Mouse (Mus musculus) hindbrain, embryonic 12.5 days (tissue): ENCODE data around the gene Dqx1. TPM values are rescaled to one million over a fixed set of nuclear protein-coding genes. Genes with fewer than 3 reads are reported as not detected.
A peak's percentile ranks its signal among the peaks of the same experiment; 100 is the strongest.

Experiments used
- ATAC-seq: fragments of 200-750 bp; cut with Nextera tagmentation; 2 replicates; pipeline ENCODE4 v1.8.0; 2017; ENCODE audit warnings: moderate TSS enrichment; ENCODE audit not compliant: low FRiP score
- H3K27ac ChIP-seq: fragments of 300-500 bp; sonication (generic); 2 replicates; pipeline ENCODE4 v1.5.1; 2016; ENCODE audit warnings: mild to moderate bottlenecking
- H3K27me3 ChIP-seq: fragments of 300-500 bp; sonication (generic); 2 replicates; pipeline ENCODE4 v1.6.1; 2016; ENCODE audit warnings: mild to moderate bottlenecking
- H3K36me3 ChIP-seq: fragments of 300-500 bp; sonication (generic); 2 replicates; pipeline ENCODE4 v1.6.1; 2016; ENCODE audit warnings: mild to moderate bottlenecking
- H3K4me1 ChIP-seq: fragments of 300-500 bp; sonication (generic); 2 replicates; pipeline ENCODE4 v1.6.1; 2016
- H3K4me2 ChIP-seq: fragments of 300-500 bp; sonication (generic); replicated peaks from 2 replicates; pipeline ENCODE4 v1.6.1; 2016; ENCODE audit warnings: mild to moderate bottlenecking
- H3K4me3 ChIP-seq: fragments of 300-500 bp; sonication (generic); 2 replicates; pipeline ENCODE4 v1.5.1; 2016; ENCODE audit warnings: mild to moderate bottlenecking
- H3K9ac ChIP-seq: fragments of 300-500 bp; sonication (generic); 2 replicates; pipeline ENCODE4 v1.6.1; 2016; ENCODE audit warnings: mild to moderate bottlenecking, moderate library complexity
- H3K9me3 ChIP-seq: fragments of 300-500 bp; sonication (generic); replicated peaks from 2 replicates; pipeline ENCODE4 v1.6.1; 2016; ENCODE audit warnings: mild to moderate bottlenecking
- WGBS: fragments of 180-500 bp; shearing (Covaris S2); methylation state at CpG from one replicate; pipeline ENCODE4 v1.1.7; 2016; 5-methylcytosine and 5-hydroxymethylcytosine counted together
- microRNA counts: library from miRNA; unstranded; fragments of <30 nt; microRNA quantifications from one replicate; lab custom pipeline; 2017
- microRNA-seq: library from miRNA; unstranded; fragments of <30 nt; microRNA quantifications from one replicate; pipeline ENCODE4, GENCODE M21; 2017
- polyA plus RNA-seq: library from polyadenylated mRNA; unstranded; fragments of >200 nt; fragmentation: Nextera tagmentation; extraction: Ambion mirVana; gene quantifications from 2 replicates; pipeline ENCODE4 v1.2.1, GENCODE M21; 2016

Gene Dqx1
- polyA plus RNA-seq, 1 experiment from 2014 or later, result 0.76 TPM

DNA sequence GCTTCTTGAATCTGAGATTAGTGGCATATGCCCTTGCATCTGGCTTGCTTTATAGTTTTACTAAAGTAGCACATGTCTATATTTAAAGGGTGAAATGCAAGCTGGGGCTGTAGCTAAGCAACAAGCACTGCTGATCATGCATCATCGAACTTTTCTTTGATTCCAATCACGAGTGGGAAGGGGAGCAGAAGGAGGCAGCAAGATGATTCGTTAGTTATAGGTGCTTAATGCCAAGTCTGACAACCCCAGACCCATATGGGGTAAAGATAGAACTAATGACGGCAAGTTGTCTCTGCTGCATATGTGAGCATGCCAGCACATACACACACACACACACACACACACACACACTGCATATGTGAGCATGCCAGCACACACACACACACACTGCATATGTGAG is 46.5 kb downstream of the Dqx1 start:
- Histone ChIP-seq H3K27me3 (peaks cover 15% of the 10 kb centered on the region), H3K9me3 (no peaks in the 10 kb centered on the region), H3K9ac (no peak overlapping the region), H3K4me3 (no peak overlapping the region), H3K4me1 (peaks cover 33% of the 10 kb centered on the region), H3K36me3 (no peaks in the 10 kb centered on the region), H3K27ac (no peak overlapping the region), H3K4me2 (no peak overlapping the region)
- 71% methylated on average over 4 of the region's 4 CpGs for WGBS
- ATAC-seq, result no peak

GRCm38 (mm10) chr6:83107566-83108400 is 50.1 kb downstream of the Dqx1 start:
- 35% methylated on average over 13 of the region's 13 CpGs for WGBS
- no peak overlapping the region for H3K27ac ChIP-seq

DNA sequence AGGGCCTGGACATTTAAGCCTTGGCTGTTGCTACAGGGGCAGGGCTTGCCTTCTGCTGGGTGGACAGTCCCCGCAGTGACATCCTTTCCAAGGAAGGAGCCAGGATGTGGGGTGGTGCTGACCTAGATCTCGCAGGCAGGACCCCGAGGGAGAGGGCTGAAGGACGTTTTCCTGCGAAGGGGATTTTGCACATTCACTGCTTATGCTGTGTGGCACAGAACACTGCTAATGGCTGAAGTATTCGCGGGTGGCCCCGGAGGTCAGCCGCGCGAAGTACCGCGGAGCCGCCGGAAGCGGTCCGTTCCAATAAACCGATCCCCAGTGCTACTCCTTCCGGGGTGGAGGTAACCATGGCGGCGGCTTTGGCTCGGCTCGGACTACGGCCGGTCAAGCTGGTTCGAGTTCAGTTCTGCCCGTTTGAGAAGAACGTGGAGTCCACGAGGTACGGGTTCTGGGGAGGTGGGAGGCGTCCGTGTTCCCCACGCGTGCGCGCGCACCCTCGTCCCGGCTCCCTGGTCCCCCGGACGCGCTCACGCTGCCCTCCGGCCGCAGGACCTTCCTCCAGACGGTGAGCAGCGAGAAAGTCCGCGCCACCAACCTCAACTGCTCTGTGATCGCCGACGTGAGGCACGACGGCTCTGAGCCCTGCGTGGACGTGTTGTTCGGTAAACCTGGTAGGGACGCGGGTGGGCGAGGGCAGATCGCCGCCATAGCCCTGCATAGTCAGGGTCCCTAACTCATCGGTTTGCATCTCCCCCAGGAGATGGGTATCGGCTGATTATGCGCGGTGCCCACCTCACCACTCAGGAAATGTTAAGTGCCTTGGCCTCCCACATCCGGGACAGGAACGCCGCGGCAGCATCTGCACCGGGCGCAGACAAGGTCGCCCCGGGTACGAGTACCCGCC is 51.4 kb downstream of the Dqx1 start, which contains the start of gene Mrpl53:
Gene Mrpl53 (plus strand): TSS at position 279 of the 907 bp plus-strand sequence.
- Histone ChIP-seq H3K27me3 (no peaks in the 10 kb centered on the region), H3K4me3 (peak within 1 kb of the TSS; percentile 85), H3K9ac (peak within 1 kb of the TSS; percentile 93), H3K9me3 (no peaks in the 10 kb centered on the region), H3K4me1 (peaks cover 22% of the 10 kb centered on the region), H3K4me2 (peak within 1 kb of the TSS; percentile 76), H3K27ac (peak within 1 kb of the TSS; percentile 85), H3K36me3 (peaks cover 5% of the 10 kb centered on the region; the same call in 1 of the 2 replicates)
- under 1% methylated on average over 76 of the region's 76 CpGs for WGBS
- ATAC-seq, result peak; percentile 85

More at GRCm38 (mm10) chr6:83107566-83108400, 50.1 kb downstream of the Dqx1 start:
- H3K9ac ChIP-seq, result peak overlapping the region; percentile 93; the same call in 1 of the 2 replicates
- ATAC-seq, result peak; percentile 52; the same call in 1 of the 2 replicates
- peak overlapping the region; percentile 85 for H3K4me3 ChIP-seq
- peaks cover 5% of the 10 kb centered on the region; the same call in 1 of the 2 replicates for H3K36me3 ChIP-seq
- H3K4me1 ChIP-seq, result peaks cover 29% of the 10 kb centered on the region
- H3K9me3 ChIP-seq, result no peaks in the 10 kb centered on the region
- peaks cover 8% of the 10 kb centered on the region; the same call in 1 of the 2 replicates for H3K27me3 ChIP-seq
- peak overlapping the region; percentile 76 for H3K4me2 ChIP-seq

GRCm38 (mm10) chr6:83111510-83112136 is 54.0 kb downstream of the Dqx1 start:
- ATAC-seq, result no peak
- Histone ChIP-seq H3K36me3 (peaks cover 5% of the 10 kb centered on the region; the same call in 1 of the 2 replicates), H3K4me1 (peaks cover 36% of the 10 kb centered on the region), H3K4me3 (no peak overlapping the region), H3K9ac (no peak overlapping the region), H3K4me2 (no peak overlapping the region), H3K9me3 (no peaks in the 10 kb centered on the region), H3K27ac (no peak overlapping the region), H3K27me3 (no peaks in the 10 kb centered on the region)
- WGBS, result 88% methylated on average over 4 of the region's 4 CpGs

DNA sequence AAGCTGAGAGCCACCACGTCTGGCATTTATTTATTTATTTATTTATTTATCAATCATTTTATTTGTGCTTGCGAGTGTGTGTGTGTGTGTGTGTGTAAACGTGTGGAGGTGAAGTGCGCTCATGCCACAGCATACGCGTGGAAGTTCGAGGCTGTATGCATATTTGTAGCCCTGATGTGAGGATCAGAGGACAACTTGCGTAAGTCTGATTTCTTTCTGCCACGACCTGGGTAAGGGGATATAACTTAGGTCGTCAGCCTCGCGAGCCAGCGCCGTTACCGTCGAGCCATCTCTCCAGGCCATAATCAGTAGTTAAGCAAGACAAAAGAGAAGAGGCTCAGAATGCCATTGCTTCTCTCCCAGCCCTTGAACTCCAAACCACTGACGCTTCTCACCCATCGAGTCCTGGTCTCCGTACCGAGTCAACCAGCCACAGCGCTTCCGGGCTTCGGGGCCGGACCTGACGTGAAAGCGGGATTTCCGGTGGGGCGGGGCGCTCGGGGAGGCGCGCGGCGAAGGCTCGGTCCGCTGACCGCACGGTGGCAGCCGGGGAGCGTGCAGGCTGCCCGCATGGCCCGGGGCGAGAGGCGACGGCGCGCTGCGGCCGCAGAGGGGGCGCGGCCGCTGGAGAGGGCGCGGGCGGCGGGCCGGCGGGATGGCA is 57.5 kb downstream of the Dqx1 start, which contains the start of gene Mogs:
Gene Mogs (plus strand): TSS at position 486 of the 661 bp plus-strand sequence.
- Histone ChIP-seq H3K9ac (peak within 1 kb of the TSS; percentile 95), H3K4me1 (peaks cover 42% of the 10 kb centered on the region), H3K4me3 (peak within 1 kb of the TSS; percentile 88), H3K4me2 (peak within 1 kb of the TSS; percentile 92), H3K9me3 (no peaks in the 10 kb centered on the region), H3K27ac (peak within 1 kb of the TSS; percentile 77), H3K27me3 (no peaks in the 10 kb centered on the region), H3K36me3 (peaks cover 34% of the 10 kb centered on the region)
- peak; percentile 87 for ATAC-seq
- WGBS, result 2% methylated on average over 48 of the region's 58 CpGs

DNA sequence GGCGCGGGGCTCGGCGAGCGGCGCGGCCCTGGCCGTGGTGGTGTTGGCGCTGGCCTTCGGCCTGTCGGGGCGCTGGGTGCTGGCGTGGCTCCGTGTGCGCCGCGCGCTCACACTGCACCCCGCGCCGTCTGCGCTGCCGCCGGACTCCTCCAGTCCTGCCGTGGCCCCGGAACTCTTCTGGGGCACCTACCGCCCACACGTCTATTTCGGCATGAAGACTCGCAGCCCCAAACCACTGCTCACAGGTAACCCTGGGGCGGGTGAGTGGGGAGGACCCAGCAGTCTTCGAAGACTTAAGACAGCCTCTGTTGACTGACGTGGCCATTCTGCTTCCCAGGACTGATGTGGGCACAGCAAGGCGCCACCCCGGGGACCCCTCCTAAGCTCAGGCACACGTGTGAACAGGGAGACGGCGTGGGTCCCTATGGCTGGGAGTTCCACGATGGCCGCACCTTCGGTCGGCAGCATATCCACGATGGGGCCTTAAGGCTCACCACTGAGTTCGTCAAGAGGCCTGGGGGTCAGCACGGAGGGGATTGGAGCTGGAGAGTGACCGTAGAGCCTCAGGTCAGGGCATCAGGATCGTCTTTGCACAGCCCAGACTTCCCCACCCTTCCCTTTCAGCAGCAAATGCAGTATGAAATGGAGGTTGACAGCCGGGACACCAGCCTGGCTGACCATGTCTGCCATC is 58.2 kb downstream of the Dqx1 start:
- Histone ChIP-seq H3K4me1 (peaks cover 45% of the 10 kb centered on the region), H3K27ac (peak overlapping the region; percentile 77), H3K36me3 (peaks cover 32% of the 10 kb centered on the region), H3K27me3 (no peaks in the 10 kb centered on the region), H3K4me2 (peak overlapping the region; percentile 92), H3K9ac (peak overlapping the region; percentile 95), H3K9me3 (no peaks in the 10 kb centered on the region), H3K4me3 (peak overlapping the region; percentile 88)
- WGBS, result 2% methylated on average over 46 of the region's 48 CpGs
- peak; percentile 65; the same call in 1 of the 2 replicates for ATAC-seq

DNA sequence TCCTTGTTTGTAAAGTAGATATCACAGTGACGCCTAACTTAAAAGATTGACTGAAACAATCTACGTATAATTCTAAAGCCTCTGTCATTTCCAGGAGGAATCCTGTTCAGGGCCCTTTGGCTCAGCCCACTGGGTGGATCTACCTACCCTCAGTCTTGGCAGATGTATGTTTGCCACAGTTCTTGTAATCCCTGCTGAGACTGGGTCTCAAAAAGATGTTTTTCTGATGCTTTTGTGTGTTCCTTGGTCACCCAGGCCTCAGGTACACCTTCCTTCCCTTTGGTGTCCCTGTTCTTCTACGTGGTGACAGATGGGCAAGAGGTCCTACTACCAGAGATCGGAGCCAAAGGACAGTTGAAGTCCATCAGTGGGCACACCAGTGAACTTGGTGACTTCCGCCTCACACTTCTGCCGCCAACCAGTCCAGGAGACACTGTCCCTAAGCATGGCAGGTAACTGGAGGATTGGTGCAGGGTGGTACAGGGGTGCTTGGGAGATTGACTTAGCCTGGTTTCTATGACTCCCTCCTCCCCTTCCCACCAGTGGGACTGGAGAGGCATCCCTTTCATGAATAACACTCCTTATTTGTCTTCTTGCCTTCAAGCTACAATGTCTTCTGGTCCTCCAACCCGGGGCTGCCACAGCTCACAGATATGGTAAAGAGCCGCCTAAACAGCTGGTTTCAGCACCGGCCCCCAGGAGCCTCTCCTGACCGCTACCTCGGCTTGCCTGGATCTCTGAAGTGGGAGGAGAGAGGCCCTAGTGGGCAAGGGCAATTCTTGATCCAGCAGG is 58.9 kb downstream of the Dqx1 start:
- Histone ChIP-seq H3K9ac (peak overlapping the region; percentile 95), H3K4me3 (peak overlapping the region; percentile 88), H3K27ac (0 out of 2 replicates have a peak overlapping the region, but pooled peaks have one; percentile 77), H3K4me2 (peak overlapping the region; percentile 92), H3K9me3 (no peaks in the 10 kb centered on the region), H3K27me3 (no peaks in the 10 kb centered on the region), H3K4me1 (peaks cover 45% of the 10 kb centered on the region), H3K36me3 (peaks cover 29% of the 10 kb centered on the region)
- no peak for ATAC-seq
- WGBS, result 82% methylated on average over 11 of the region's 11 CpGs

MicroRNAs within 50 kb of the gene (microRNA counts, 519-probe panel; counts per million panel counts)
- 470 counts per million, percentile 58 among the panel's probes with 10 or more counts for microRNA mmu-miR-3470a+mmu-miR-3470b (lab: Ali Mortazavi, UCI)

Small RNAs within 50 kb of the gene (microRNA-seq; reads per million reads assigned to microRNA genes)
- not detected for gene Mir3470a
- gene Mir7040, result not detected

Other genes with a start within 250 kb of the Dqx1 start
- 10.8 and 10.9 TPM in 2 replicates for gene Sema4f, start 118.1 kb upstream of the Dqx1 start, polyA plus RNA-seq
- gene M1ap, start 110.9 kb upstream of the Dqx1 start, polyA plus RNA-seq, result 0.20 and 1.1 TPM in 2 replicates
- 8.5 and 10.3 TPM in 2 replicates for gene Dok1, start 24.4 kb upstream of the Dqx1 start, polyA plus RNA-seq
- 16.8 and 19.2 TPM in 2 replicates for gene Loxl3, start 23.7 kb upstream of the Dqx1 start, polyA plus RNA-seq
- 149 and 158 TPM in 2 replicates for gene Aup1, start 3.3 kb upstream of the Dqx1 start, polyA plus RNA-seq
- gene Htra2, start 2.6 kb upstream of the Dqx1 start, polyA plus RNA-seq, result 59.9 and 63.4 TPM in 2 replicates
- 4.4 and 6.0 TPM in 2 replicates for gene Tlx2, start 12.4 kb downstream of the Dqx1 start, polyA plus RNA-seq
- 39.1 and 39.5 TPM in 2 replicates for gene Pcgf1, start 20.0 kb downstream of the Dqx1 start, polyA plus RNA-seq
- gene Lbx2, start 28.5 kb downstream of the Dqx1 start, polyA plus RNA-seq, result 0.69 TPM in 1 of 2 replicates, not detected in the other
- 3.3 and 3.9 TPM in 2 replicates for gene Ccdc142, start 43.8 kb downstream of the Dqx1 start, polyA plus RNA-seq
- 3.6 and 5.0 TPM in 2 replicates for gene Gm42688, start 43.8 kb downstream of the Dqx1 start, polyA plus RNA-seq
- gene Mrpl53, start 51.2 kb downstream of the Dqx1 start, polyA plus RNA-seq, result 110 and 124 TPM in 2 replicates
- gene Mogs, start 57.7 kb downstream of the Dqx1 start, polyA plus RNA-seq, result 42.6 TPM in 2 replicates
- gene Wbp1, start 63.7 kb downstream of the Dqx1 start, polyA plus RNA-seq, result 206 and 212 TPM in 2 replicates
- gene Ino80b, start 67.6 kb downstream of the Dqx1 start, polyA plus RNA-seq, result 19.6 and 19.9 TPM in 2 replicates
- 40.7 and 42.6 TPM in 2 replicates for gene Rtkn, start 77.6 kb downstream of the Dqx1 start, polyA plus RNA-seq
- 11.2 and 11.5 TPM in 2 replicates for gene Wdr54, start 98.6 kb downstream of the Dqx1 start, polyA plus RNA-seq
- 4.4 and 5.2 TPM in 2 replicates for gene 1700003E16Rik, start 98.6 kb downstream of the Dqx1 start, polyA plus RNA-seq
- gene Dctn1, start 108.1 kb downstream of the Dqx1 start, polyA plus RNA-seq, result 158 and 168 TPM in 2 replicates
- 5.0 and 6.1 TPM in 2 replicates for gene Slc4a5, start 162.0 kb downstream of the Dqx1 start, polyA plus RNA-seq